Mouse (Mus musculus) neural tube, embryonic 13.5 days (tissue): ENCODE results near the gene Cbx4. TPM values are rescaled to one million over a fixed set of nuclear protein-coding genes. Genes with fewer than 3 reads are reported as not detected.

ENCODE experiments used
- ATAC-seq: fragments of 200-750 bp; cut with Nextera tagmentation; 2 replicates; pipeline ENCODE4 v1.8.0; 2017; ENCODE audit warnings: low read depth, mild to moderate bottlenecking, moderate TSS enrichment, moderate library complexity
- H3K27ac ChIP-seq: fragments of 300-500 bp; sonication (generic); replicated peaks from 2 replicates; pipeline ENCODE4 v1.5.1; 2015; ENCODE audit warnings: moderate library complexity, mild to moderate bottlenecking, inconsistent platforms
- H3K27me3 ChIP-seq: fragments of 300-500 bp; sonication (generic); 2 replicates; pipeline ENCODE4 v1.6.1; 2015; ENCODE audit warnings: mild to moderate bottlenecking, inconsistent platforms
- H3K36me3 ChIP-seq: fragments of 300-500 bp; sonication (generic); 2 replicates; pipeline ENCODE4 v1.6.1; 2015; ENCODE audit warnings: mild to moderate bottlenecking, inconsistent platforms
- H3K4me1 ChIP-seq: fragments of 300-500 bp; sonication (generic); replicated peaks from 2 replicates; pipeline ENCODE4 v1.6.1; 2015; ENCODE audit warnings: inconsistent platforms
- H3K4me2 ChIP-seq: fragments of 300-500 bp; sonication (generic); 2 replicates; pipeline ENCODE4 v1.6.1; 2015; ENCODE audit warnings: inconsistent platforms, mild to moderate bottlenecking, moderate library complexity
- H3K4me3 ChIP-seq: fragments of 300-500 bp; sonication (generic); 2 replicates; pipeline ENCODE4 v1.5.1; 2015; ENCODE audit warnings: mild to moderate bottlenecking, inconsistent platforms
- H3K9ac ChIP-seq: fragments of 300-500 bp; sonication (generic); 2 replicates; pipeline ENCODE4 v1.6.1; 2015; ENCODE audit warnings: moderate library complexity, mild to moderate bottlenecking, inconsistent platforms
- H3K9me3 ChIP-seq: fragments of 300-500 bp; sonication (generic); 2 replicates; pipeline ENCODE4 v1.6.1; 2016; ENCODE audit warnings: inconsistent platforms
- WGBS: fragments of 180-500 bp; shearing (Covaris S2); methylation state at CpG from one replicate; pipeline ENCODE4 v1.1.7; 2015; 5-methylcytosine and 5-hydroxymethylcytosine counted together
- polyA plus RNA-seq: library from polyadenylated mRNA; unstranded; fragments of >200 nt; fragmentation: Nextera tagmentation; extraction: Ambion mirVana; gene quantifications from 2 replicates; pipeline ENCODE4 v1.2.1, GENCODE M21; 2015

The Cbx4 gene
- polyA plus RNA-seq, 1 experiment from 2014 or later = 14.8 TPM

GRCm38 (mm10) chr11:119051426-119051825 is 34.6 kb downstream of the Cbx4 start:
- H3K4me2 ChIP-seq = no peak overlapping the region
- no peak for ATAC-seq
- H3K4me3 ChIP-seq = no peak overlapping the region
- no peak overlapping the region for H3K9ac ChIP-seq
- no peak overlapping the region for H3K27ac ChIP-seq
- H3K27me3 ChIP-seq = peaks cover 80% of the 10 kb centered on the region
- H3K36me3 ChIP-seq = no peaks in the 10 kb centered on the region
- peaks cover 68% of the 10 kb centered on the region for H3K4me1 ChIP-seq
- no peaks in the 10 kb centered on the region for H3K9me3 ChIP-seq

- Histone ChIP-seq H3K9ac (no peak overlapping the region), H3K27me3 (peaks cover 86% of the 10 kb centered on the region), H3K27ac (no peak overlapping the region), H3K36me3 (no peaks in the 10 kb centered on the region), H3K4me3 (no peak overlapping the region), H3K4me2 (no peak overlapping the region), H3K9me3 (no peaks in the 10 kb centered on the region), H3K4me1 (peaks cover 62% of the 10 kb centered on the region)
- ATAC-seq = no peak
- 7% methylated on average over 2 of the region's 2 CpGs for WGBS
These were observed 35.7 kb downstream of the Cbx4 start for GRCm38 (mm10) chr11:119050361-119050760.

- ATAC-seq = no peak
- Histone ChIP-seq H3K27me3 (peaks cover 95% of the 10 kb centered on the region), H3K9me3 (no peaks in the 10 kb centered on the region), H3K4me2 (peak overlapping the region; percentile 72), H3K4me1 (peaks cover 55% of the 10 kb centered on the region), H3K9ac (no peak overlapping the region), H3K27ac (no peak overlapping the region), H3K4me3 (no peak overlapping the region), H3K36me3 (no peaks in the 10 kb centered on the region)
- 0% methylated on average over 13 of the region's 13 CpGs for WGBS
These were observed 37.9 kb downstream of the Cbx4 start for GRCm38 (mm10) chr11:119048133-119048510.

GRCm38 (mm10) chr11:119047261-119048132 is 38.5 kb downstream of the Cbx4 start:
- peaks cover 54% of the 10 kb centered on the region for H3K4me1 ChIP-seq
- H3K9ac ChIP-seq = 0 out of 2 replicates have a peak overlapping the region, but pooled peaks have one; percentile 65
- no peaks in the 10 kb centered on the region for H3K36me3 ChIP-seq
- H3K4me2 ChIP-seq = peak overlapping the region; percentile 72
- no peak for ATAC-seq
- H3K27me3 ChIP-seq = peaks cover 99% of the 10 kb centered on the region
- H3K4me3 ChIP-seq = peak overlapping the region; percentile 40; the same call in 1 of the 2 replicates
- WGBS = under 1% methylated on average over 43 of the region's 43 CpGs
- no peak overlapping the region for H3K27ac ChIP-seq
- no peaks in the 10 kb centered on the region for H3K9me3 ChIP-seq

DNA sequence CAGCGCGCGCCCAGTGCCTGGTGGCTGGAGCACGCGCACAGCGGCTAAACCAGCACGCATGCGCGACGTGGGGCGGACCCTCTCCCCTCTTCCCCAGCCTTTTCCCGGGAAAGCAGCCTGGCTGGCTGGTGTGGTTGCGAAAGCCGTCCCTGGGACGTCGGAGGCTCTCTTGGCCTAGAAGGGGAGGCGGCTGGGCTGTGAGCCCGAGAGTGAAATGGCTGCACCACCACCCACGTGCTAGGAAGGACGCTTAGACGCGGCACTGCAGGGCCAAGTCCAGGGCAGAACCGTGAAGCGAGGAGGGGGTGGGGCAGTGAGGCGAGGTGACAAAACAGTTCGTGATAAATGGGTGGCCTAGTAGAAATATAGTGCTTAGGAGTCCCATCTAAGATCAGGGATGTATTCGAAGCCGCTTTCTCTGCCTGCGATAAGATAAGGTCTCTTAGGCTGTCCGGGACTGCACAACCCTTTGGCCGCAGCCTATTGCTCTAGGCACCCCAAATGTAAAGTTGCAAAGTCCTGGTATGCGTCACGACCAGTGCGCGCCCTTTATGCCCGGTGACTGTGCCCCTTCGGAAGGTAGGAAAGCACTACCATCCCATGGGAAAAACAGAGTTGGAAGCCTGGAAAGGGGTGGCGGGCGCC is 39.3 kb downstream of the Cbx4 start:
- H3K4me1 ChIP-seq = peaks cover 56% of the 10 kb centered on the region
- peaks cover 99% of the 10 kb centered on the region for H3K27me3 ChIP-seq
- no peaks in the 10 kb centered on the region for H3K36me3 ChIP-seq
- 1% methylated on average over 39 of the region's 39 CpGs for WGBS
- H3K4me2 ChIP-seq = peak overlapping the region; percentile 72
- no peaks in the 10 kb centered on the region for H3K9me3 ChIP-seq
- no peak for ATAC-seq
- H3K9ac ChIP-seq = peak overlapping the region; percentile 65
- peak overlapping the region; percentile 40 for H3K4me3 ChIP-seq
- no peak overlapping the region for H3K27ac ChIP-seq

GRCm38 (mm10) chr11:119044551-119045337 is 41.3 kb downstream of the Cbx4 start:
- no peaks in the 10 kb centered on the region for H3K9me3 ChIP-seq
- no peak overlapping the region for H3K9ac ChIP-seq
- H3K4me2 ChIP-seq = no peak overlapping the region
- H3K27me3 ChIP-seq = peaks cover 83% of the 10 kb centered on the region
- H3K36me3 ChIP-seq = no peaks in the 10 kb centered on the region
- 1% methylated on average over 41 of the region's 41 CpGs for WGBS
- H3K4me3 ChIP-seq = no peak overlapping the region
- no peak overlapping the region for H3K27ac ChIP-seq
- peaks cover 67% of the 10 kb centered on the region for H3K4me1 ChIP-seq
- no peak for ATAC-seq

DNA sequence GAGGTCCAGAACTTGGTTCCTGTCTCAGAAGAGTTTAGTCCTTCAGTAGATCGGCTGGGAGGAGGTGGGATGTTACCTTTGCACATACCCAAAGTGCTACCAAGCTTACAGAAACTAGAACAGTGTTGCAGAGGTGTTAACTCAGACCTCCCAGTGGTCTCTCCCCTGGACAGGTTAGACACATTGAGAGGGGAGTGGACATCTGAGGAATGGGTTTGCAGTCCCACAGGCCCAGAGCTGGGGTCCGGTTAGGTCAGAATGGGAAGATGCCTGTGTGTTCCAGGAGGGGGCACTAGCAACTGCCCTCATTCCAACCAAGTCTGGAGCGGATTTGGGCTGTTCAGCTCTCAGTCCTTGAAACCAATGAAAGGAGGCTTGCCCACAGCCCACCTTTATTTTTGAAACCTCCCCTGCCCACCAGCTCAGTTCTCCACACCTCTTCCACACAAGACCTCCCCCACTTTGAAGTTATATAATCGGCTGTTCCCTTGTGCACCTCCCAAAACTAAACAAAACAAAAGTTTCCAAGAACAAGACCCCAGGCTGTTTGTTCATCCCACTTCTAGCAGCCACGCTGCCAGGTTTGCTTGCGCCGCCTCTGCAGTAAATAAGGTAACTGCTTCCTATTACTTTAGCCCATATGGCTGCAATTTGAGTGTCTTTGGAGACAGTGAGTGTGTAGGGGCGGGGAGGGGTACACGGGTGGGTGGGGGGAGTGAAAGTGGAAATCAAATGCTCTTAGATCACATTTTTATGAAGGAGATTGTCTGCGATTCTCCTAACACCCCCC is 42.1 kb downstream of the Cbx4 start:
- Histone ChIP-seq H3K9me3 (no peaks in the 10 kb centered on the region), H3K27me3 (peaks cover 83% of the 10 kb centered on the region), H3K4me3 (no peak overlapping the region), H3K4me2 (no peak overlapping the region), H3K9ac (no peak overlapping the region), H3K4me1 (peaks cover 74% of the 10 kb centered on the region), H3K27ac (no peak overlapping the region), H3K36me3 (peaks cover 2% of the 10 kb centered on the region; the same call in 1 of the 2 replicates)
- no peak for ATAC-seq
- WGBS = 4% methylated on average over 10 of the region's 10 CpGs

- WGBS = 2% methylated on average over 4 of the region's 4 CpGs
- no peak for ATAC-seq
- Histone ChIP-seq H3K9me3 (no peaks in the 10 kb centered on the region), H3K4me1 (peaks cover 74% of the 10 kb centered on the region), H3K36me3 (peaks cover 8% of the 10 kb centered on the region), H3K27ac (no peak overlapping the region), H3K4me2 (no peak overlapping the region), H3K4me3 (0 out of 2 replicates have a peak overlapping the region, but pooled peaks have one; percentile 74), H3K27me3 (peaks cover 83% of the 10 kb centered on the region), H3K9ac (no peak overlapping the region)
These were observed 42.8 kb downstream of the Cbx4 start for GRCm38 (mm10) chr11:119043273-119043540.

DNA sequence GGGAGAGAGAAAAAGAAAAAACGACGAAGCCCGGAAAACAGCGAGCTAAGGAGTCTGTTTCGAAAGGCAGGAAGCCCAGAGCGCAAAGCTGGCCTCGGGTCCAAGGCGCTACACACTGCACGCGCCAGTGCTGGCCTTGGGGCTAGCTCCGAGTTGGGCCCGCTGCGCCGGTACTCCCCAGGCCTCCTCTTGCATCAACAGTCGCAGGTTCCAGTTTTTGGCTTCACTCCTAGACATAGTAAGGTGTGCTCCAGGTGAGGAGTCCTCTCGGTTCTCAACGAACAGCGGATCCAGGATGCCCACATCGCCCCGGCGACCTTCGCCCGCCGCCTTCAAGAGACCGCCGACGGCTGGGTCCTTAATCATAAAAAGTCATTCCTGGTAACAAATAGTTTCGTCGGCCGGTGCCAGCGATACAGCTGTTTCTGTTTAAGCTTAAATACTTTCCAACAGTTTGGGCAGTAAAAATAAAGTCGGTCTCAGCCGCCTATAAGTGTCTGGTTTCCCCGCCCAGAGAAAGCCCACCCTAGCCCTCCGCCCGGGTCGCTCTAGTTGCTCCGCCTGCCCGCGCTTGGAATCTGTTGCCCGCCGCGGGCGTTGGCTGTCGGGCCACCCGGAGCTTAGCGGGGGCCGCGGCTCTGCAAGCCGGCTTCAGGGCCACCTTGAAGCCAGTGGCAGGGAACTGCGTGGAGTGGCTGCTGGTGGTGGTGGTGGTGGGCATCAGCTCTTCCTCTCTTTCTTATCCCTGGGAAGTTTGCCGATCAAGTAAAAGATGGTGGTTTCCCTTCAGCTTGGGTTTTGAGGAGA is 43.4 kb downstream of the Cbx4 start:
- Histone ChIP-seq H3K9ac (no peak overlapping the region), H3K4me3 (0 out of 2 replicates have a peak overlapping the region, but pooled peaks have one; percentile 74), H3K36me3 (peaks cover 8% of the 10 kb centered on the region), H3K27me3 (peaks cover 83% of the 10 kb centered on the region), H3K9me3 (no peaks in the 10 kb centered on the region), H3K4me2 (no peak overlapping the region), H3K4me1 (peaks cover 74% of the 10 kb centered on the region), H3K27ac (no peak overlapping the region)
- ATAC-seq = no peak
- WGBS = under 1% methylated on average over 52 of the region's 52 CpGs

DNA sequence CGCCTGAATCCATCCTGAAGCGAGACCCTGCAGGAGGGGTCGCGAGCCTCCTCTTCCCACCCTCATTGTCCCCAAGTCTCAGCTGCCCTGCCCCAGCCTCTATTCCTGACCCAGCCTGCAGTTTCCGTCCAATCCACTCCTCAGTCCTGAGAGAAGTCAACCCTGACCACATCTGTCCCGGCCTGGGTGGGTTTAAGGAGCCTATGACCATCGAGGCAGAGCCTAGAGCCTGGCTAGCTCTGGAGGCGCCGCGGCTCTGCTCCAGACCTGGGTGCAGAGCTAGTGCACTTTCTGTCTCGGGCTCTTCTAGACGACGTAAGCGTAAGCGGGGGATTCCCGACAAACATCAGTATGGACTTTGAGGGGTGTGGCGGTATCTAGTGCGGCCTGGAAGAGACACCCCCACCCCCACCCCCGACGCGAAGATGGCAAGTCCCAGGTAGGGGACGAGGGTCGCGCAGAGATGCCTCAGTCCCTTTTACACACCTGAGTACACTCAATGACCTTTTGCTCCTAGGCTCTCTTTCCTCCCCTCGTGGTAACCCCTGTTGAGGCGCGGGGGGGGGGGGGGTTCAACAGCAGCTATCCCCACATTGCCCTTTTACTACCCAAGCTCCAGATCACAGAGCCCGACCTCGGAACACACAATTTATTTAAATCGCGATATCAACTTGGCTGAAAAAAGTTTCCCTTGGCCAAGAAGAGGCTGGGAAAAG is 44.1 kb downstream of the Cbx4 start:
- H3K27me3 ChIP-seq = peaks cover 84% of the 10 kb centered on the region
- H3K27ac ChIP-seq = peak overlapping the region; percentile 94
- ATAC-seq = peak; percentile 3; the same call in 1 of the 2 replicates
- H3K4me1 ChIP-seq = peaks cover 74% of the 10 kb centered on the region
- WGBS = under 1% methylated on average over 30 of the region's 31 CpGs
- peak overlapping the region; percentile 74 for H3K4me3 ChIP-seq
- H3K4me2 ChIP-seq = peak overlapping the region; percentile 93
- H3K9ac ChIP-seq = peak overlapping the region; percentile 88
- H3K36me3 ChIP-seq = peaks cover 8% of the 10 kb centered on the region
- H3K9me3 ChIP-seq = no peaks in the 10 kb centered on the region
